Mouse (Mus musculus) stomach, postnatal 0 days (tissue): ENCODE measurements at regions not wholly inside any gene's neighbourhood (a gene's known extent, or its start where the extent isn't known, plus 50 kb on each side); places are given as distances from the start of the nearest gene placed in this dataset.
"Not testable (repeated sequence)": the region's sequence is repeated elsewhere in the genome, so short reads cannot be mapped to it uniquely, and the experiment has no call there.

Experiments used
- CTCF ChIP-seq: IDR thresholded peaks from 2 replicates; pipeline ENCODE4 v1.5.1; 2016; ENCODE audit warnings: antibody characterized with exemption, low read depth, mild to moderate bottlenecking, moderate library complexity
- EP300 ChIP-seq: optimal IDR thresholded peaks from 2 replicates; pipeline ENCODE3; 2016; ENCODE audit warnings: antibody characterized with exemption

GRCm38 (mm10) chr6:89184920-89185319 lies 177.5 kb downstream of the Plxna1 start:
- TF ChIP-seq CTCF, EP300: not testable (repeated sequence)
